Mouse (Mus musculus) lung, embryonic 15.5 days (tissue): ENCODE results near the gene Pik3c2b. TPM values are rescaled to one million over a fixed set of nuclear protein-coding genes. Genes with fewer than 3 reads are reported as not detected.

Experiments used
- ATAC-seq: fragments of 200-750 bp; cut with Nextera tagmentation; 2 replicates; pipeline ENCODE4 v1.8.0; 2017; ENCODE audit warnings: moderate number of reproducible peaks, borderline replicate concordance; ENCODE audit not compliant: low FRiP score, low TSS enrichment; ENCODE audit errors: extremely low read depth
- H3K27ac ChIP-seq: fragments of 300-500 bp; sonication (generic); 2 replicates; pipeline ENCODE4 v1.5.1; 2015; ENCODE audit warnings: moderate library complexity, mild to moderate bottlenecking, inconsistent platforms
- H3K27me3 ChIP-seq: fragments of 300-500 bp; sonication (generic); 2 replicates; pipeline ENCODE4 v1.6.1; 2015; ENCODE audit warnings: inconsistent platforms
- H3K36me3 ChIP-seq: fragments of 300-500 bp; sonication (generic); 2 replicates; pipeline ENCODE4 v1.6.1; 2015; ENCODE audit warnings: inconsistent platforms
- H3K4me1 ChIP-seq: fragments of 300-500 bp; sonication (generic); 2 replicates; pipeline ENCODE4 v1.6.1; 2015; ENCODE audit warnings: inconsistent platforms
- H3K4me2 ChIP-seq: fragments of 300-500 bp; sonication (generic); 2 replicates; pipeline ENCODE4 v1.6.1; 2015; ENCODE audit warnings: inconsistent platforms, mild to moderate bottlenecking, moderate library complexity
- H3K4me3 ChIP-seq: fragments of 300-500 bp; sonication (generic); 2 replicates; pipeline ENCODE4 v1.5.1; 2015; ENCODE audit warnings: mild to moderate bottlenecking, inconsistent platforms
- H3K9ac ChIP-seq: fragments of 300-500 bp; sonication (generic); 2 replicates; pipeline ENCODE4 v1.6.1; 2015; ENCODE audit warnings: inconsistent platforms
- H3K9me3 ChIP-seq: fragments of 300-500 bp; sonication (generic); 2 replicates; pipeline ENCODE4 v1.6.1; 2016; ENCODE audit warnings: inconsistent platforms
- WGBS: fragments of 180-500 bp; shearing (Covaris S2); methylation state at CpG from one replicate; pipeline ENCODE4 v1.1.7; 2015; 5-methylcytosine and 5-hydroxymethylcytosine counted together
- polyA plus RNA-seq: library from polyadenylated mRNA; unstranded; fragments of >200 nt; fragmentation: Nextera tagmentation; extraction: Ambion mirVana; gene quantifications from 2 replicates; pipeline ENCODE4 v1.2.1, GENCODE M21; 2015

Gene Pik3c2b
- 6.0 and 6.1 TPM in 2 replicates for polyA plus RNA-seq

- no peaks in the 10 kb centered on the region for H3K9me3 ChIP-seq
- no peaks in the 10 kb centered on the region for H3K36me3 ChIP-seq
- H3K4me2 ChIP-seq: peak within 1 kb of the TSS; percentile 97
- H3K27me3 ChIP-seq: peaks cover 3% of the 10 kb centered on the region; the same call in 1 of the 2 replicates
- 4% methylated on average over 15 of the region's 15 CpGs for WGBS
- peaks cover 22% of the 10 kb centered on the region; the same call in 1 of the 2 replicates for H3K4me1 ChIP-seq
- peak within 1 kb of the TSS; percentile 90 for H3K9ac ChIP-seq
- peak within 1 kb of the TSS; percentile 79 for H3K27ac ChIP-seq
- peak within 1 kb of the TSS; percentile 78 for H3K4me3 ChIP-seq
- ATAC-seq: no peak; the same call in 1 of the 2 replicates
Observed at GRCm38 (mm10) chr1:133045011-133045860, at the start of gene Pik3c2b. Gene Pik3c2b (plus strand): TSS chr1:133045667.

- 93% methylated on average over 6 of the region's 6 CpGs for WGBS
- Histone ChIP-seq H3K4me1 (no peaks in the 10 kb centered on the region), H3K27ac (no peak overlapping the region), H3K4me2 (no peak overlapping the region), H3K9ac (no peak overlapping the region), H3K27me3 (no peaks in the 10 kb centered on the region), H3K4me3 (no peak overlapping the region), H3K36me3 (peaks cover 86% of the 10 kb centered on the region), H3K9me3 (no peaks in the 10 kb centered on the region)
- no peak for ATAC-seq
Observed at GRCm38 (mm10) chr1:133000347-133000746, 45.1 kb upstream of the Pik3c2b start.

GRCm38 (mm10) chr1:133006571-133006970, 38.9 kb upstream of the Pik3c2b start:
- Histone ChIP-seq H3K4me1 (no peaks in the 10 kb centered on the region), H3K27me3 (no peaks in the 10 kb centered on the region), H3K9me3 (no peaks in the 10 kb centered on the region), H3K4me2 (no peak overlapping the region), H3K4me3 (no peak overlapping the region), H3K9ac (no peak overlapping the region), H3K36me3 (peaks cover 66% of the 10 kb centered on the region), H3K27ac (no peak overlapping the region)
- 88% methylated on average over 3 of the region's 3 CpGs for WGBS
- no peak for ATAC-seq

- Histone ChIP-seq H3K9me3 (no peaks in the 10 kb centered on the region), H3K4me3 (no peak overlapping the region), H3K4me1 (no peaks in the 10 kb centered on the region), H3K4me2 (no peak overlapping the region), H3K27me3 (no peaks in the 10 kb centered on the region), H3K27ac (no peak overlapping the region), H3K9ac (no peak overlapping the region), H3K36me3 (peaks cover 62% of the 10 kb centered on the region)
- WGBS: 82% methylated on average over 12 of the region's 13 CpGs
- no peak for ATAC-seq
Observed at GRCm38 (mm10) chr1:133011955-133012841, 33.3 kb upstream of the Pik3c2b start.

GRCm38 (mm10) chr1:133013331-133013730, 32.1 kb upstream of the Pik3c2b start:
- H3K4me1 ChIP-seq: no peaks in the 10 kb centered on the region
- no peak for ATAC-seq
- no peaks in the 10 kb centered on the region for H3K9me3 ChIP-seq
- H3K27ac ChIP-seq: no peak overlapping the region
- H3K36me3 ChIP-seq: peaks cover 66% of the 10 kb centered on the region
- H3K4me3 ChIP-seq: no peak overlapping the region
- no peak overlapping the region for H3K4me2 ChIP-seq
- no peak overlapping the region for H3K9ac ChIP-seq
- no peaks in the 10 kb centered on the region for H3K27me3 ChIP-seq

- H3K4me1 ChIP-seq: no peaks in the 10 kb centered on the region
- WGBS: 95% methylated on average over 1 of the region's 1 CpGs
- peaks cover 66% of the 10 kb centered on the region for H3K36me3 ChIP-seq
- ATAC-seq: no peak
- H3K4me3 ChIP-seq: no peak overlapping the region
- H3K4me2 ChIP-seq: no peak overlapping the region
- no peak overlapping the region for H3K9ac ChIP-seq
- no peaks in the 10 kb centered on the region for H3K27me3 ChIP-seq
- no peak overlapping the region for H3K27ac ChIP-seq
- H3K9me3 ChIP-seq: no peaks in the 10 kb centered on the region
Observed at GRCm38 (mm10) chr1:133014196-133014595, 31.3 kb upstream of the Pik3c2b start.

- H3K36me3 ChIP-seq: peaks cover 49% of the 10 kb centered on the region
- H3K4me2 ChIP-seq: no peak overlapping the region
- ATAC-seq: no peak
- H3K4me1 ChIP-seq: no peaks in the 10 kb centered on the region
- no peak overlapping the region for H3K4me3 ChIP-seq
- H3K9me3 ChIP-seq: no peaks in the 10 kb centered on the region
- H3K9ac ChIP-seq: no peak overlapping the region
- H3K27ac ChIP-seq: no peak overlapping the region
- H3K27me3 ChIP-seq: no peaks in the 10 kb centered on the region
- 91% methylated on average over 9 of the region's 9 CpGs for WGBS
Observed at GRCm38 (mm10) chr1:133016775-133017428, 28.6 kb upstream of the Pik3c2b start.

- ATAC-seq: no peak
- no peak overlapping the region for H3K4me3 ChIP-seq
- no peaks in the 10 kb centered on the region for H3K9me3 ChIP-seq
- no peaks in the 10 kb centered on the region for H3K27me3 ChIP-seq
- no peaks in the 10 kb centered on the region for H3K4me1 ChIP-seq
- H3K27ac ChIP-seq: no peak overlapping the region
- 78% methylated on average over 2 of the region's 2 CpGs for WGBS
- no peak overlapping the region for H3K4me2 ChIP-seq
- H3K36me3 ChIP-seq: peaks cover 39% of the 10 kb centered on the region
- no peak overlapping the region for H3K9ac ChIP-seq
Observed at GRCm38 (mm10) chr1:133018580-133018979, 26.9 kb upstream of the Pik3c2b start.

- H3K36me3 ChIP-seq: peaks cover 32% of the 10 kb centered on the region
- H3K9ac ChIP-seq: no peak overlapping the region
- no peak for ATAC-seq
Observed at GRCm38 (mm10) chr1:133019312-133019711, 26.2 kb upstream of the Pik3c2b start.

GRCm38 (mm10) chr1:133020137-133020894, 25.2 kb upstream of the Pik3c2b start:
- no peak overlapping the region for H3K27ac ChIP-seq
- ATAC-seq: no peak
- H3K4me3 ChIP-seq: no peak overlapping the region
- H3K27me3 ChIP-seq: no peaks in the 10 kb centered on the region
- peaks cover 24% of the 10 kb centered on the region for H3K36me3 ChIP-seq
- H3K9me3 ChIP-seq: no peaks in the 10 kb centered on the region
- peaks cover 8% of the 10 kb centered on the region for H3K4me1 ChIP-seq
- H3K9ac ChIP-seq: no peak overlapping the region
- WGBS: 39% methylated on average over 3 of the region's 3 CpGs
- no peak overlapping the region for H3K4me2 ChIP-seq

More at GRCm38 (mm10) chr1:133019312-133019711, 26.2 kb upstream of the Pik3c2b start:
- H3K27me3 ChIP-seq: no peaks in the 10 kb centered on the region
- no peaks in the 10 kb centered on the region for H3K9me3 ChIP-seq
- H3K4me1 ChIP-seq: peaks cover 6% of the 10 kb centered on the region
- no peak overlapping the region for H3K27ac ChIP-seq
- no peak overlapping the region for H3K4me2 ChIP-seq
- no peak overlapping the region for H3K4me3 ChIP-seq

GRCm38 (mm10) chr1:133021391-133021790, 24.1 kb upstream of the Pik3c2b start:
- Histone ChIP-seq H3K4me2 (no peak overlapping the region), H3K27ac (no peak overlapping the region), H3K36me3 (peaks cover 21% of the 10 kb centered on the region), H3K4me3 (no peak overlapping the region), H3K27me3 (no peaks in the 10 kb centered on the region), H3K4me1 (peaks cover 8% of the 10 kb centered on the region), H3K9me3 (no peaks in the 10 kb centered on the region), H3K9ac (no peak overlapping the region)
- no peak for ATAC-seq
- 93% methylated on average over 7 of the region's 7 CpGs for WGBS
